Mouse (Mus musculus): ENCODE measurements around the gene Sestd1.

GRCm38 (mm10) chr2:77175411-77175810 is 105.0 kb downstream of the Sestd1 start:
- TF ChIP-seq POLR2A (IDR thresholded peaks at IDR 0.05; ENCODE audit: low read depth, low read length), result no peak
- no peak for TF ChIP-seq CTCF (IDR thresholded peaks at IDR 0.05; ENCODE audit: extremely low read depth, insufficient read length, insufficient replicate concordance, low read depth, low read length)
